Mouse (Mus musculus) layer of hippocampus, adult 2 months (tissue): ENCODE measurements around the gene Tssk3. TPM values are rescaled to one million over a fixed set of nuclear protein-coding genes. Genes with fewer than 3 reads are reported as not detected.
A peak's percentile ranks its signal among the peaks of the same experiment; 100 is the strongest.

ENCODE experiments used
- DNase-seq, 2 experiments: peaks; one replicate each; pipeline ENCODE4 v3.0.0; 2022; ENCODE audit warnings: low spot score in 2 of 2
- H3K27ac ChIP-seq: fragments of 200-600 bp; 2 replicates; pipeline ENCODE4 v1.8.1; 2022
- H3K4me3 ChIP-seq: fragments of 200-600 bp; 2 replicates; pipeline ENCODE4 v1.8.1; 2022; ENCODE audit warnings: mild to moderate bottlenecking
- CTCF ChIP-seq: fragments of 200-600 bp; conservative IDR thresholded peaks from 2 replicates; pipeline ENCODE4 v1.8.1; 2022; ENCODE audit warnings: antibody characterized with exemption, mild to moderate bottlenecking, moderate library complexity
- total RNA-seq, 2 experiments: library from RNA; stranded (reverse); gene quantifications; 2 replicates each; pipeline ENCODE4 v1.2.3; 2021

Tssk3 gene
- total RNA-seq, 2 experiments from 2014 or later, result 0.38 TPM; not detected in 1

- Histone ChIP-seq H3K4me3 (no peak overlapping the region), H3K27ac (no peak overlapping the region)
- no peak for DNase-seq
- no peak for TF ChIP-seq CTCF
Observed at GRCm38 (mm10) chr4:129509650-129510049, 18.8 kb upstream of the Tssk3 start.

GRCm38 (mm10) chr4:129508834-129509600 is 18.2 kb upstream of the Tssk3 start:
- DNase-seq, result no peak
- Histone ChIP-seq H3K27ac (no peak overlapping the region), H3K4me3 (no peak overlapping the region)
- TF ChIP-seq CTCF, result no peak

- Histone ChIP-seq H3K27ac (no peak overlapping the region), H3K4me3 (no peak overlapping the region)
- no peak for TF ChIP-seq CTCF
- DNase-seq, result no peak
Observed at GRCm38 (mm10) chr4:129508237-129508515, 17.4 kb upstream of the Tssk3 start.

GRCm38 (mm10) chr4:129507434-129508236 is 16.8 kb upstream of the Tssk3 start:
- DNase-seq, result no peak
- no peak overlapping the region for H3K27ac ChIP-seq
- no peak overlapping the region for H3K4me3 ChIP-seq
- TF ChIP-seq CTCF, result no peak

- Histone ChIP-seq H3K27ac (no peak overlapping the region), H3K4me3 (no peak overlapping the region)
- TF ChIP-seq CTCF, result no peak
- DNase-seq, result no peak
Observed at GRCm38 (mm10) chr4:129505511-129505910, 14.7 kb upstream of the Tssk3 start.

GRCm38 (mm10) chr4:129502901-129503444 is 12.2 kb upstream of the Tssk3 start:
- Histone ChIP-seq H3K4me3 (no peak overlapping the region), H3K27ac (no peak overlapping the region)
- no peak for DNase-seq
- TF ChIP-seq CTCF, result no peak

- TF ChIP-seq CTCF, result no peak
- H3K4me3 ChIP-seq, result no peak overlapping the region
- no peak for DNase-seq
- no peak overlapping the region for H3K27ac ChIP-seq
Observed at GRCm38 (mm10) chr4:129502327-129502888, 11.6 kb upstream of the Tssk3 start.

- TF ChIP-seq CTCF, result 0 out of 2 replicates have a peak, but pooled peaks have one; percentile 12
- Histone ChIP-seq H3K4me3 (peak overlapping the region; percentile 83), H3K27ac (peak overlapping the region; percentile 91)
- DNase-seq, result peak; percentile 63 to 67
Observed at GRCm38 (mm10) chr4:129500607-129501566, 10.1 kb upstream of the Tssk3 start.

GRCm38 (mm10) chr4:129500017-129500416 is 9.2 kb upstream of the Tssk3 start:
- no peak for TF ChIP-seq CTCF
- Histone ChIP-seq H3K27ac (peak overlapping the region; percentile 91), H3K4me3 (peak overlapping the region; percentile 83; the same call in 1 of the 2 replicates)
- DNase-seq, result no peak

GRCm38 (mm10) chr4:129498941-129499340 is 8.1 kb upstream of the Tssk3 start:
- DNase-seq, result no peak
- Histone ChIP-seq H3K27ac (no peak overlapping the region), H3K4me3 (no peak overlapping the region)
- TF ChIP-seq CTCF, result no peak

GRCm38 (mm10) chr4:129496631-129497030 is 5.8 kb upstream of the Tssk3 start:
- Histone ChIP-seq H3K4me3 (peak overlapping the region; percentile 8; the same call in 1 of the 2 replicates), H3K27ac (peak overlapping the region; percentile 91)
- TF ChIP-seq CTCF, result no peak
- no peak for DNase-seq
